Mouse (Mus musculus): Measurements from ENCODE around the gene Gm20747. TPM values are rescaled to one million over a fixed set of nuclear protein-coding genes. Genes with fewer than 3 reads are reported as not detected.
"Not testable (repeated sequence)": the region's sequence is repeated elsewhere in the genome, so short reads cannot be mapped to it uniquely, and the experiment has no call there.

Gene Gm20747
- not detected in 2 replicates for polyA plus RNA-seq (2012; rRNA removed)

DNA sequence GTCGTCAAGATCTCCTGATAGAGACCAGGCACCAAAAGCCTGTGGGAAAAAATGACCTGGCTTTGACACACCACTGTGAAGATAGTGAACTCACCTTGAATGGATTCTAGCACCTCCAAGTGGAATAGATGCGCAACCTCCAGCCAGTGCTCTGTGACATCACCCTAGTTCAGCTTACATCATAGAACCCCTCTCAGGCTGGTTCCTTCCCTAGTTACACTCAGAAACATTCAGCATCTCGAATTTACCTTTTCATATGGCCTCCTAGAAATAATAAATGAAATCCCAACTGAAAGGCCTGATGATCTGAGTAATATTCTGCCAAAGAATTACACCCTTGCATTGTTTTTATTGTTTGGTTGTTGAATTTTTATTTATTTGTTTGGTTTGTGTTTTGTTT lies at the start of gene Gm20747:
Gene Gm20747 (minus strand): TSS at position 101 of the 400 bp plus-strand sequence.
- H3K27me3 ChIP-seq (ENCODE audit: control insufficient read depth, insufficient read depth, low read length); H3K36me3 ChIP-seq (ENCODE audit: control insufficient read depth, insufficient read depth, low read length); H3K4me1 ChIP-seq (ENCODE audit: control insufficient read depth, insufficient read depth, insufficient read length, low read length); H3K27ac ChIP-seq (ENCODE audit: insufficient read depth, low read depth, low read length); H3K4me3 ChIP-seq (ENCODE audit: low read depth, low read length): not testable (repeated sequence)
- WGBS: no CpG with 5 or more reads among the region's 3 CpGs
